Mouse (Mus musculus) spleen, postnatal 36 days (tissue): Measurements from ENCODE around the gene Zfp800.

ENCODE experiments used
- DNase-seq, 2 experiments: peaks; one replicate each; pipeline ENCODE4 v3.0.0; 2022; ENCODE audit warnings: low spot score in 2 of 2, mixed read lengths in 1 of 2

Zfp800 gene

DNA sequence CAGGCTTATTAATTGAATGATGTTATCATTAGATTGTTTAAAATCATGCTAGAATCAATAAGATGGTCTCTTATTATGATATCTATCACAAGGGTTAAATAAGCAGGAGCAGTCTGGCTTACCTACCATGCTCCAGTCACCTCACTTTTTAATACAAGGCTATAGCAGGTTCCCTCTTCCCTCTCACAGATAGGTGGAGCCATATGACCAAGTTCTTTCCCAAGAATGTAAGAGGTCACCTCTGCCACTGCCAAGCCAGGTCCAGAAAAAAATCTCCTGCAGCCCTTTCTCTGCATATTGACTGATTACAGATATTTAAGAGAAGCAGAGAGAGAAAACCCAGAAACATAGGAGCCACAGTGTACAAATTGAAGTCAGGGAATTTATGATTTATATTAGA lies 88.1 kb downstream of the Zfp800 start:
- no peak for DNase-seq

DNA sequence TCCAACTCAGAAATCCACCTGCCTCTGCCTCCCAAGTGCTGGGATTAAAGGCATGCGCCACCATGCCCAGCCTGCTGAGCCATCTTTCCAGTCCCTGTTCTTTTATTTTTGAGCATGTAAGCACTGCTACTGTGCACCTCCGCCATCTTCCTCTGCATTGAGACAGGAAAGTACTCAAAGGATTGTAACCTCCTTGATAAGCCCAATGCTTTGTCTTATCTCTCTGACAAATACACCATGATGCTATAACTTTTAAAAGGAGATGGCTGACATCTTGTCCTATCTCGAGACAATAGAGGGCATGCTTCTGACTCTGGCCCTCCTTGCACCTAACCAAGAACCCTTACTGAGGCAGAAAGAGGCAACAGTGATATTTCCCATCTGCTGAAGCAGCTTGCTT lies 88.9 kb downstream of the Zfp800 start:
- no peak for DNase-seq

DNA sequence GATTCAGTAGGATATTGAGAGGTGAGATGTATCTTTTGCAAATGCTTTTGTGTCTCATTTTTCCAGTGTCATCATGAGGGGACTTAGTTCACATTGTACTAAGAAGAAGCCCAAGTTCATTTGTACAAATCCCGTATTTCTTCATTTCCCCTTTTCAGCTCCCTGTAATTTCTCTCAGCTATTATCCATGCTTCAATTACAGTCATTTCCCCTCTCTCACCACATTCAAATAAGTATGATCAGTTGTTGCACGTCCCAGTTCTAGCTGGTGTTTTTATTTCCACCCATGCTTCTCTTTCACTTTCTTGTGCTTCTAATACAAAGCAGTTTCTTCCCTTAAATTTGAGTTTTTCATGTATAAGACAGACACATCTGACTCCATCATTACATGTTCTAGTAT lies 91.1 kb downstream of the Zfp800 start:
- no peak for DNase-seq

DNA sequence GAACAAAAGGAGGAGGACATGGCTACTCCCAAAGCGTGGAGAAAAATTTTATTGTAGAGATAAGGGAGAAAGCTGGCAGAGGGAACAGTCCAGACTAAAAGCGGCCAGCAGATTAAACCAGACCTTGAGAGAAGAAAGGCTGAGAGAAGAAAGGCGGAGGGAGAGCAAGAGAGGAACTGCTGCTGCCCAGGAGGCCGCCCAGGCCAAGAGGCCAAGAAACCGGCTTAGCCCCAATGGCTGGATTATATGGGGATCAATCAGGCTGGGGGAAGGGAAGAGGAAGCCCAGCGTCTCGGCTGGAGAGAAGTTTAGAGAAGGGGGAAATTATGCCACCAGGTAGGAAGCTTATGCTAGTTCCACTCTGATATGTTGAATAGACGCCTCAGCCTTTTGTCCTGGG lies 101.5 kb downstream of the Zfp800 start:
- no peak for DNase-seq

DNA sequence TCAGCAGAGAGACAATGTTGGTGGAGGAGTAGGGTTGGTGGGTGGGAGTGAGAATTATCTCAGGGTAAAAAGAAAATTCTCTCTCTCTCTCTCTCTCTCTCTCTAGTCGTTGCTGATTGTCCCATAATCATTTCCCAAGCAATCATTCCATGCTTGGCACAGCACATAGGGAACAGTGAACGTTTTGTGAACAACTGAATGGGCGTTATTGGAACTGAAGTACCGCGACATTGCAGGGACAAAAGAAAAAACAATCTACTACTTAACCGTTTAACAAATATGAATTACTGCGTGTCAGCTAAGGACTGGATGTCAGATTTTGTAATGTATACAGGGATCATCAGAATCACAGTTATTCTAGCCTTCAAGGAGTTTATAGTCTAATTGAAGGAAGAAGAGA lies 102.2 kb downstream of the Zfp800 start:
- no peak for DNase-seq

DNA sequence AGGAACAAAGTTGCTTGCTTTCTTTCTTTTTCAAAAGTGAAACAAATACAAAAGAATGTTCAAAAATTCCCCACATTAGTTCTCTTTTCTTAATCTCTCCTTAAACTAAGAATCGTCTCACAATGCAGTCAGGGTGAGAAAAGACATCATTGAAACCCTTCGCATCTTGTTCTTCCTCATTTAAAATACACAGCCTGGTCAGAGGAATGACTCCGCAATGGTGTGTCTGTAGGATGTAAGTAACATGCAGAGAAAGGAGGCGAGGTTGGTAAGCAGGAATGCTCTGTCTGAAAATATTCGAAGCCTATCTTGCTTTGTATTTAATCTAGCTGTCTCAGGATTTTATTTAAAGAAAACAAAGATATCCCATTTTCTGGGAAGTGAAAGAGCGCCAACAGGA lies 105.0 kb downstream of the Zfp800 start:
- DNase-seq, result no peak

DNA sequence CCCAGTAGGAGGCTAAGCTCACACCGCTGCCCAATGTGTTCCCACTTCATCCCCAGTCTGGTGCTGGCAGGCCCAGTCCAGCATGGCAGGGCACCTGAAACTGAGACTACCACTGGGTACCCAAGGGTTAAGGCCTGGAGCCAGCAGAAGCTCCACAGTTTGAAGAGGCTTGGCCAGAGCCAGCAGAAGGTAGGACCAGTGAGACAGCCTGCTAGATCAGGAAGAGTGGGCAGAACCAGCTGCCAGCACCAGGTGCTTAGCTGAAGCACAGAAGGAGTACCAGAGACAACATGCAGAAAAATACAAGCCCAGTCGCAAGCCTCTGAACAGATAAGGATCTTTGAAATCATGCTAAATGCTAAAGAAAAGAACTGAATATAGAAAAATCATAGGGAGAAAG lies 117.9 kb downstream of the Zfp800 start:
- DNase-seq, result no peak

DNA sequence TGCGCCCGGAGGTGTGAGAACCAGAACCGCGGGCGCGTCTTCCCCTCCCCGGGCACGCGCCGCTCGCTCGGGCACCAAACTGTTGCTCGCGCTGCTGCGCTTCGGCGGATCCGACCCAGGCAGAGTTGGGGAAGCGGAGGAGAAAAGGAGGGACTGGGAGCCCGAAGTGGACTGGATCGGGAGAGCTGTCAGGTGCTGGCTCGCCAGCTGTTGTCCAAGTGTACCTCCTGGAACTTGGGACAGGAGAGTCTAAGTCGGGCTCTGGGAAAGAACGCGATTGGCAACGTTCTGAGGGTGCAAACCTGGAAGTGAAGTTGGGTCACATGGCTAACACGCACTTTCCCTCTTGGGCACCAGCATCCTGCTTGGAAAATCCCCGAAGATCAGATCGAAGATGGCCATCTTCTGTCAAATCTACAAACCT lies 135.6 kb downstream of the Zfp800 start:
- no peak for DNase-seq

DNA sequence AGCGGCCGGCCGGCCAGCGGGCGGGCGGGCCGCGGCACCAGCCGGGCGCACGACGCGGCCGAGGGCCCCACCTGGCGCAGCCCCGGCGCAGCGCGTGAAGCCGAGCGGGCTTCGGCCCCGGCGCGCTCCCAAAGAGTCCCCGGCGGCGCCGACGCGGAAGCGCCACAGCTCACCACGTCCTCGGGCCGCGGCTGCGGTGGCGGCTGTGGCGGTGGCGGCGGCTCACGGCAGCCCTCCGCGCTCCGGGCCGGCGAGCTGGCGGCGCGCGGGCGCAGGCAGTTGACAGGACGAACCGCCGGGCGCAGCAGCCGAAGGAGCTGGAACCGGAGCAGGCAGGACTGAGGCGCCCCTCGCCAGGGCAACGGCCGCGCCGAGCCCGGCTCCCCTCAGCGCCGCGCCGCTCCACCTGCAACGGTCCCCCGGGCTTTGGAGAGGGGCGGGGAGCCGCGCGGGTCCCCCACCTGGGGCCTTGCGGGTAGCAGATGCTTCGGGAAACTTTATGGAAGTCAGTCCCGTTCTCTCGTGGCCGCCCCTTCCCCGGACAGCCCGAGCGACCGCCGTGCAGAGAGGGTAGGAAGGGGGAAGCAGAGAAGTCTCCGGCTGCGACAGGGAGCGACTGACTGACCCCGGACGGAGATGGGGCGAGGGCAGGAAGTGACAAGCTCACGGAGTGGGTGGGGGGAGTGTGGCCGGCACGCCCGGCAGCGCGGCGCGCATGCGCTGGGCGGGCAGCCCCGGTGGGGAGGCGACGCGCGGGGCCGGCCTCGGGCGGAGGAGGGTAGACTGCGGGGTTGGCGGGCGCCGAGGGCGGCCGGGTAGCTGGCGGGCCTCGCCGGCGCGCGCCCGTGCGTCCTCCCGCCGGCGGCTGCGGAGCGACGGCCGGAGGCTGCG lies 136.3 kb downstream of the Zfp800 start:
- DNase-seq, result peak; percentile 92 to 94

DNA sequence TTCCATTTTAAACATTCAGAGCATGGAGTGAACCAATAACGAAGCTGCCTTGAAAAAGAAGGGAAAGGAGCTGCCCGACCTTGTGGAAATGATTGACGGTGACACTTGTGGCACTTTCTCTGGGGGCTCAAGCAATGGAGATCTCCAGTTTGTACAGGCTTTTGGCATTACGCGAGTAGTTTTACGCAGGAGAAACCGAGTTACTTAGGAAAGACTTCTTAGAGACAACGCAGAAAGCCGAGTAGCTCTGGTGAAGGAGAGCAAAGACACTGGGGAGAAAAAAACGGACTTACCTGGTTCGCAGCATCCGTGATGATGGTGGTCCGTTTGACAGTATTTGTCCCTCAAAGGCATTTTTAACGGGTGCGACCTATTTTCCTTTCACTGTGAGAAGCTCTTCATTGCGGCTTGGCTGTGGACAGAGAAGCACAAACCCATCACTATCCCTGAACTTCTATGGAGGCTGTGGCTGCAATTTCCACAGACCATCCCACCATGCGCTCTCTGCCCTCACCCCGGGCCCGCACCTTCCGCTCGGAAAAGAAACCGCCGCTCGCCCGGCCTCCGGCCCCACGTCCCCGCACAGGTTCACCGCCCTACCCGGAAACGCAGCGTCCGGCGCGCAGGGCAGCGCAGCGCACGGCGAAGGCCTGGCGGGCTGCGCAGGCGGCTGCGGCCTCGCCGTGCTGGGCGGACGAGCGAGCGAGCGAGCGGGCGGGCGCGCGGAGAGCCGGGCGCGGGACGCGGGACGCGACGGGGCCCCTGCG lies 137.2 kb downstream of the Zfp800 start:
- DNase-seq, result peak; percentile 21 to 36

DNA sequence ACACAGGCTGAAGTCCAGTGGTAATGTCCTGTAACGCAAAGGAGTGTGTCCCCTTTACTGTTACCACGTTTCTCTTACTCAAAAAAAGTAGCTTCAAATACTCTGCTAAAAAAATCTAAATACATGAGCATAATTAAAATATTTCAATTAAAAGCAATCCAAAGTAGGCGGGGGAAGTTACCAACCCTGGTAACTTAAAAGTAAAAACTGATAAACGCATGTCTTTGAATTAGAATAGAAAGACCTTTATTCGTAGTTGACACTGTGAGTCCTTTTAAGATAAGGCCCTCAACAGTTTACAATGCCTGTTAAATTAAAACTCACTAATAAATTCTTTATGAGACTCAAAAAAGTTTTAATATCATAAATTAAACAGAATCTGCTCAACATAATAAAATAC lies 138.1 kb downstream of the Zfp800 start:
- no peak for DNase-seq

DNA sequence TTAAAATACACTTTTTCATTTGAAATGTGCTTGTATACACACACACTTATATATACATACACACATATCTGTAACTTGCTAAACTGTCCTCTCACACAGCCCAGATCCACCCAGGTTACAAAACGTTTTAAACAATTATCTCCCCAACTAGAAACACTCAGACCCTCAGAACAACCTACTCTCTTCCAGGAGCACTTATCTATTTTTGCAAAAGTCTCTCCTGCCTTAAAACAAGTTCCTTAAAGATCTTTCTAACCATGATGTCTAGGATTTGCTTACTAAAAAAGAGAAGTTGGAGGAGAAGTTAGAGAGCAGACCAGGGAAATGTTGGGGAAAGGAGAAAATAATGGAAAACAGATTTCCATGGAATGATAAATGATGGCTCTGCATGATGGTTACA lies 139.4 kb downstream of the Zfp800 start:
- DNase-seq, result no peak

DNA sequence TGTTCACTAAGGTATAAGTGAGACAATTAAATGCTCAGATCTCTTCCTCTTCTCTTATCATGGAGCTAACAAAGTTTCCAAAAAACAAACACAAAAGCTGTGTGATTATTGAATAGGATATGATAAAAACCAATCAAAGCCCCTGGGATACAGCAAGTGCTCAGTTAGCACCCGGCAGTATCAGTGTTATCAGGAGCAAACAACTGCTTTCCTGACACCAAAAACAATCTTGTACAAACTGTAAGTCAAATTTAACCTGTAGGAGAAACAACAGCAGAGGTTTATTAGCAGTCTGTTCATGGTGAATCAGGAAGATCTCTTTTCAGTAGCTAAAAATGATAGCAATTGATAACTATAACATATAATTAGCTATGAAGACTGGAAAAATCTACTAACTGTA lies 140.0 kb downstream of the Zfp800 start:
- no peak for DNase-seq

DNA sequence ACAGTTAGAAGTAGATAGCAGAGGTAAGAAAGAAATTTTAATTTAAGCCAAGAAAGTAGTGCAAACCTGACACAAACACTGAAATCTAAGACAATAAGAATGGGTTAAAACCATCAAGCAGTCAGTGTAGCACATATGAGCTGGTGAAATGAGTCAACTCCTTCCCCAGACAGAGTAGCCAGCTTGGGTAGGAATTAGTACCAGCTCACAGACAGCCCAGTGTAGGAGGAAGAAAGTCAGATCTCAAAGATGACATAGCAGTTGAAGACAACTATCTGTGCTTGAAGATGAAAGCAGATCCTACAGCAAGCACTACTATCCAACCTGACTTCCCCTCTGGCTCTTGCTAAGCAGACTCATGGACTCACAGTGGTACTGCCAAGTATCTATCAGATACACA lies 145.0 kb downstream of the Zfp800 start:
- DNase-seq, result no peak

DNA sequence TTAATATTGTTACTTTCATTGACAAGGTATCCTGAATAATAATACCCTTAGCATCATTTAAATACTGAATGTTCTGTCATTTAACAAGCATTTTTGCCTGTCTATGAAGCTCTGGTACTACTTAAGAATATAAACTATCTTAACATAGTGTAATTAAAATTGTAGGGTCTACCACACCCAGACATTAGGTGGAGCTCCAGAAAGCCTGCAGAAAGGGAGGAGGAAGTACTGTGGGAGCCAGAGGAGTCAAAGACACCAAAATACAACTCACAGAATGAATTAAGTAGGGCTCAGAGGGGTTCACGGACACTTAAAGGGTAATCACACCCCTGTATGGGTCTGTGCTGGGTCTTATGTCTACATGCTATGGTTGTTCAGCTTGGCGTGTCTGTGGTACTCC lies 149.6 kb downstream of the Zfp800 start:
- no peak for DNase-seq

DNA sequence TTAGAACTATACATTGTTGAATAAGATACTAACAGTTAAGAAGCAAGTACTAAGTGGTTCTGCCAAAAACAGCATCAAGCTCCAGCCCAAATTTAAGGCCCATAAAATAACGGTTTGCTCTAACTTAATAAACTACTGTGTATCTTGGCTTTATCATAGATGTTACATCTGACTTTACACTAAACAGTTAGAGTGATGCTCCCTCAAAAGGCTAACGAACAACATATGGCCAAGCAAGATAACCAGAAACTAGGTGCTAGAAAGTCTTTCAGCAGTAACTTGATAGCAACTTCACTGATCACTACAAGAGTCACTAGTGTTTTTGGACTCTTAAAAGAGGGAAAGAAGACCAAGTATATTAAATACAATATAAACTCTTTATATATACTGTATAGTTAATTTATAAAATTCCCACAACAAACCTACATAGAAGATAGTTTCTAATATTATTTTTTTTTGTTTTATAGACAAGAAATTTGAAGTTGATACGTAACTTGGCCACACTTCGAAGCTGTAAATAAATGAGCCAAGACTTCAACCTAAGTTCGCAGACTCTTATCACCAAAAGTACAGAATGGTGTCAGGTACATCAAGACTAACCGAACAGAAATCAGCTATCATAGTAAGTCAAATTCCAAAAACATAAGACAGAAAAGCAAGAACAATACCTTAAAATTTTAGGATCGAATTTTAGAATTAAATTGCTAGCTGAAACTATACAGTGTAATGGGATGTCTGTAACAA lies 165.0 kb downstream of the Zfp800 start:
- DNase-seq, result peak; percentile 14 to 61

DNA sequence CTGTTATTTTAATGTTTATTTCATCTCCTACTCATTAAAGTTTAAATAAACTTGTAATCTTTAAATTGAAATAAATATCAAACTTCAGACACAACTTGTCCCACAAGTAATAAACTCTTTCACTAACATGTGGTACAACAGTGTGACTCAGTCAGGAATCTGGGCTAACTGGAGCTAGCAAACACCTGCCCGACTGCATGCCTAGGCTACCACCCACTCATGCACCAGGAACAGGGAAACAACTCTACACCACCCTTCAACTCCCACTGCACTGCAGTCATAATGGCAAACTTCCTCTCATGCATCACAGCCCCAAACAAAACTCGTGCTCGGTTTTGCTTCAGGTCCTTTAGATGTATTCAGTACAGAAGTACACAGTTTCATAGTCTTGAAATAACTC lies 169.7 kb downstream of the Zfp800 start:
- DNase-seq, result no peak

DNA sequence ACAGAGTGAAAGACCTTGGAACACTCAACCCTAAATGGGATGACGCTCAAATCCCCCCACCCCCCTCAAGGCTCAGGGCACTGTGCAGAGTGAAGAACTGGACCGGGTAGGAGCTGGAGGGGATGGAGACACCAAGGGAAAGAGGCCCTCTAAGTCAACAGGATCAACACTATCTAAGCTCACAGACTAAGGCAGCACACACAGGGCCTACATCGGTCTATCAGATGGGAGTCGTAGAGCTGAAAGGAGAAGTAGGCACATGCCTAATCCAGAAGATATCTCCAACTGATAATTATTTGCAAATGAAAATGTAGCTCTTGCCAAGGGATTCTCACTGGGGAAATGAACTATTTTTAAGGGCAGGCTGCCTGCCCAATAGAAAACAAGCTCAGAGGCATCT lies 176.8 kb downstream of the Zfp800 start:
- DNase-seq, result no peak

DNA sequence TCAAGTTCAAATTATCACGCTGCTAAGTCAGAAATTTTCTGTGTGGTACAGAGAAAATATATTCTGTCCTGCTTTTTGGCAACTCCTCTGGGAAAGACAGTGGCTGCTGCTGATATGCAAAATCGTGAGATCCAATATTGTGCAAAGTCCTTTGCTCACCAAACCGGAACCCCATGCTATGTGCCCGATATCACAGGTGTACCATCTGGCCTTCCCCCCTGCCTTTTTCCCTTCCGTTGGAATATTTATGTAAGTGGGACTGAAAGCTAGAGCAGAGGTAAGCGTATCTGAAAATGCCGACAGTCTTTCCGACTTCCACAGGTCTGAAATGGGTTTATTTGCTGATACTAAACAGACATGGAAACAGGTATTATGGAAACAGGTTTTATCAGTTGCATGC lies 179.4 kb downstream of the Zfp800 start:
- DNase-seq, result no peak

DNA sequence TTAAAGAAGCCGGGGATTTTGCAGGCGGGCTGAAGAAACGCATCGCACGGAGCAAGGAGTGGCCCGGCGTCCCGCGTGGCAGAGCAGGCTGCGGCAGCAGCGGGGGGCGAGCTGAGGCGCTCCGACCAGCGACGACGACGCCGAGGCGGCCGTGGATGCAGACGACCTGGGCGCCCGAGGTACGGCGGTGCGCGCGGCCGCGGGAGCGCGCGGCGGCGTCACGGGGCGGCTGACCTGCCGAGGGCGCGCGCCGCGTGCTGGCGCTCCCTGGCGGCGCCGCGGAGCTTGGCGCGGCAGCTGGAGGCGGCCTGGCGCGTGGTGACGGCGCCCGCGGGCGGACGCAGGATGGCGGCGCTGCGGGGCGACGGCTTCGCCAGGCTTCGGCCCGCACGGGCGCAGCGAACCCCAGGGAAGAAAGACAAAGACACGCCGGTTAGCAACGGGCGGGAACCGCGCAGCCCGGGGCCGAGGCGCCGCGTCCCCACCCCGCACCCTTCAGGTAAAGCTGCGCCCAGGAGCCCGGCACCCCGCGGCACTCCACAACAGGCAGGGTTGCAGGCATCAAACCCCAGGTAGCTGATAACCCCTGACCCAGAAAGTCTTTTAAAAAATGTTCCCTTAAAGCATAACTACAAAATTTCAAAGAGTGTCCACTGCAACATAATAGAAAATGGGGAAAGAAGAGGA lies 182.4 kb downstream of the Zfp800 start:
- DNase-seq, result peak; percentile 60 to 63

DNA sequence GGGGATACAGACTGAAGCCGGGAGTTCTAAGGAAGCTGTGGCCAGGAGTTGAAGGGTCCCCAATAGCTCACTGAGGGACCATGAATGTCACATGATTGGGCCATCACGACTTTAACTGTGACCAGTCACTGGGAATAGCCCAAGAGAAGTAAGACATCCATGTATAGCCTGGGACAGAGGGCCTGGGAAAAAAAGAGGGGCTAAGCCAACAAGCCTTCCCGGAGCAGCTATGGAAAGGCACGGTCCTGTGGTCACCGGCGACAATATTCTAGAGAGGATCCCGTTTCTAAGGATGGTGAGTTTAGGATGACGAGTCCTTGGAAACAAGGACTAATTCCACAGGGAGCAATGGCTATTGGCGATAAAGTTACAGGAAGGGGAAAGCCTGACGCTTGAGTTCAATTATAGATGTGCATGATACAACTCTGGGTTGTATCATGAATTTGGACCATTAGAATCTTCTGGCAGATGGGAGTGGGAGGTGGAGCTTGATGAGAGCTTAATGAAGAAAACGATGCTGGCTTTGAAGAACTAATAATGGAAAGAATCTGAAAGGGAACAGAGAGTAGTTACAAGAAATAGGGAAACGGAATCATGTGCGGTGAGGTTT lies 183.0 kb downstream of the Zfp800 start:
- DNase-seq, result no peak
